Mouse (Mus musculus) adrenal gland, adult 8-10 months (tissue): Measurements from ENCODE around the gene Zscan10. TPM values are rescaled to one million over a fixed set of nuclear protein-coding genes. Genes with fewer than 3 reads are reported as not detected.

Experiments used
- DNase-seq: peaks from one replicate; pipeline ENCODE4 v3.0.0; 2022
- total RNA-seq, 4 experiments: library from RNA; stranded (reverse); gene quantifications; 2 replicates each; pipeline ENCODE4 v1.2.4; 2022

The Zscan10 gene
- total RNA-seq, 4 experiments from 2014 or later = not detected

DNA sequence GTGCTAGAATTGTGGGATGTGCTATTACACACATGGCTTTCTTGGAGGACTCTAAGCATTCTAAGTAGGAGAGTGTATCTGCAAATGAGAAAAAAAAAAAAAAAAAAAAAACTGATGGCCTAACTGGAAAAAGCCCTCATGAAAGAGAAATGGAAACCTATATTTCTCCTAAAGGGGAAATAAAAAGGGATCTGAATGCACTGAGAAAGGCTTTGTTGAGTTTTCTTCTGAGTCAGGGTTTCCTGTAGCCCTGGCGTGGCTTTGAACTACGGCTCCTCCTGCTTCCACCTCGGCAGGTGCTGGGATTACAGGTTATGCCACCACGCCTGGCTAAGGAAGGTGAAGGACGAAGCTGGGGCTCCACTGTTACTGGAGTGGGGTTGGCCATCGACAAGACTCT lies 53.3 kb downstream of the Zscan10 start:
- no peak for DNase-seq

DNA sequence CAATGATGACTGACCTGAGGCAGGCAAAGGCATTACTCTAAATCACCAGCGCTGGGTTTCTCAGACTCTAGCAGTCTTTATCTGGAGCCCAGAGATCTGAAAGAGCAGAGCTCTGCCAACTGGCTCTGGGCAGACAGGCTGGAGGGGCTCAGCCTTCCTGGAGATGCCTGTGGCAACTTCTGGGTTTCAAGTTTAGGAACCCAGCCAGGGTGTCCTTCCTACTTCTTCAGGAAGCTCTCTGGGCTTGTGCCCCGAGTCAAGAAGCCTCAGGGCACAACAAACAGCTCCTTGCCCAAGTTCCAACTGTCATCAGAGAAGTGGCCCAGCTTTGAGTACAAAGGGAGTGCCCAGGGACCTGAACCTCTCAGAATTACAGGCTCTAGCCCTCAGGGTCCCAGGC lies 53.8 kb downstream of the Zscan10 start:
- no peak for DNase-seq

GRCm38 (mm10) chr17:23658450-23658849 lies 57.8 kb downstream of the Zscan10 start:
- DNase-seq = no peak

DNA sequence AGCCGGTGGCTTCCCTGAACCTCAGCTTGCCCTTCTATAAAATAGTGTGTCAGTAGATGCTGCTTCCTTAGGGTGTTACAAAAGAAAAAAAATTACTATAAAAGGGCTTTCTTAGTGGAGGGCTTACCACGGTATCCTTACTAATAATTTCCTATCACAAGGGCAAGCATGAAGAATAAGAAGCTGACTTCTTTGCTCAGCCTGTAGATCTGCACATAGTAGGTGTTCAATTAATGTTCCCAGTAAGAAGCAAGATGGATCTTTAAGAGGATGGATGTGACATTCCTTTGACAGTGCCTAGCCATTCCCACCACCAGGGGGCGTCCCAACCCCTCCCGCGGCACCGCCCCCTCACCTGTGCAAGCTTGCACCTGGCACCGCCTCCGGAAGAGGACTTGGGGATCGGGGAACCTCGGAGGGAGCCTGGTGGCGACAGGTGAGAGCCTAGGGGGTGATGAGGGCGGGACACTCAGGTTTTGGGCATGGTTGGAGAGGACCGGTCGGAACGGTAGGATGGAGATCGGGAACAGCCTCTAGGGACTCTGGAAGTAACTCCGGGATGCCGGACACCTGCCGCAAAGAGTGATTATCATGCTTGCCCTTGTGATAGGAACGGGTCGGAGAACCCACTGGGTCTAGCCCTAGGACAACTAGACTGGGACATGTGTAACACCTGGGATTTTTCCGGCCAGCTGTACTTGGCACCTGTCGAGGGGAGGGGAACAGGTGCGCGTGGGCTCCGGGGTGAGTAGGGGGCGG lies 59.6 kb downstream of the Zscan10 start, which contains the start of gene Bicdl2:
TSS of gene Bicdl2 (plus strand) at position 390 of the 759 bp plus-strand sequence.
- no peak for DNase-seq

Other genes with a start within 250 kb of the Zscan10 start
- gene Vmn2r116, start 216.3 kb upstream of the Zscan10 start, total RNA-seq = not detected
- not detected for gene Vmn2r117, start 121.2 kb upstream of the Zscan10 start, total RNA-seq
- gene Zfp213, start 36.6 kb upstream of the Zscan10 start, total RNA-seq = 10 to 100 TPM; 12.0 to 15.5 (median 12.9) TPM
- gene Zfp13, start 1.4 kb upstream of the Zscan10 start, total RNA-seq = 10 to 100 TPM in 3 of 4 experiments, 1 to 10 TPM in 1; 8.2 to 19.2 (median 14.6) TPM
- gene Mmp25, start 44.4 kb downstream of the Zscan10 start, total RNA-seq = under 1 TPM in 3 of 4 experiments, not detected in 1; 0.06 to 0.13 (median 0.09) TPM
- gene Bicdl2, start 59.6 kb downstream of the Zscan10 start, total RNA-seq = not detected
- gene Hcfc1r1, start 72.7 kb downstream of the Zscan10 start, total RNA-seq = 100 to 1,000 TPM; 136 to 169 (median 147) TPM
- 10 to 100 TPM; 24.7 to 28.3 (median 26.7) TPM for gene Thoc6, start 73.0 kb downstream of the Zscan10 start, total RNA-seq
- 100 to 1,000 TPM; 156 to 243 (median 195) TPM for gene Tnfrsf12a, start 76.6 kb downstream of the Zscan10 start, total RNA-seq
- gene Cldn6, start 78.4 kb downstream of the Zscan10 start, total RNA-seq = not detected
- gene Cldn9, start 83.2 kb downstream of the Zscan10 start, total RNA-seq = under 1 TPM in 2 of 4 experiments, not detected in 2; 0.17 to 0.38 TPM
- gene 1520401A03Rik, start 121.9 kb downstream of the Zscan10 start, total RNA-seq = 10 to 100 TPM in 3 of 4 experiments, 1 to 10 TPM in 1; 2.4 to 62.8 (median 19.6) TPM
- gene Pkmyt1, start 125.5 kb downstream of the Zscan10 start, total RNA-seq = 1 to 10 TPM; 1.7 to 6.2 (median 3.6) TPM
- 10 to 100 TPM in 3 of 4 experiments, 1 to 10 TPM in 1; 7.7 to 17.9 (median 12.0) TPM for gene Paqr4, start 140.0 kb downstream of the Zscan10 start, total RNA-seq
- gene Kremen2, start 145.0 kb downstream of the Zscan10 start, total RNA-seq = under 1 TPM in 3 of 4 experiments, not detected in 1; 0.17 to 0.30 (median 0.26) TPM
- 100 to 1,000 TPM in 2 of 4 experiments, 10 to 100 TPM in 2; 82.9 to 115 (median 102) TPM for gene Flywch1, start 170.7 kb downstream of the Zscan10 start, total RNA-seq
- 10 to 100 TPM in 3 of 4 experiments, 1 to 10 TPM in 1; 5.8 to 15.4 (median 13.1) TPM for gene Flywch2, start 185.2 kb downstream of the Zscan10 start, total RNA-seq
- gene Srrm2, start 189.7 kb downstream of the Zscan10 start, total RNA-seq = 1,000 to 10,000 TPM in 1 of 4 experiments, 100 to 1,000 TPM in 3; 612 to 1,355 (median 855) TPM
- 100 to 1,000 TPM; 365 to 430 (median 403) TPM for gene Elob, start 228.3 kb downstream of the Zscan10 start, total RNA-seq
- gene Prss33, start 235.2 kb downstream of the Zscan10 start, total RNA-seq = not detected
- gene Prss32, start 243.0 kb downstream of the Zscan10 start, total RNA-seq = not detected
- 1 to 10 TPM in 3 of 4 experiments, under 1 TPM in 1; 0.56 to 1.8 (median 1.4) TPM for gene Prss41, start 243.3 kb downstream of the Zscan10 start, total RNA-seq